Mouse (Mus musculus): Measurements from ENCODE around the gene Tppp. TPM values are rescaled to one million over a fixed set of nuclear protein-coding genes. Genes with fewer than 3 reads are reported as not detected.
"Not testable (repeated sequence)": the region's sequence is repeated elsewhere in the genome, so short reads cannot be mapped to it uniquely, and the experiment has no call there.

The Tppp gene
- total RNA-seq, 2 experiments from 2014 or later, result 20.7 to 21.3 TPM

DNA sequence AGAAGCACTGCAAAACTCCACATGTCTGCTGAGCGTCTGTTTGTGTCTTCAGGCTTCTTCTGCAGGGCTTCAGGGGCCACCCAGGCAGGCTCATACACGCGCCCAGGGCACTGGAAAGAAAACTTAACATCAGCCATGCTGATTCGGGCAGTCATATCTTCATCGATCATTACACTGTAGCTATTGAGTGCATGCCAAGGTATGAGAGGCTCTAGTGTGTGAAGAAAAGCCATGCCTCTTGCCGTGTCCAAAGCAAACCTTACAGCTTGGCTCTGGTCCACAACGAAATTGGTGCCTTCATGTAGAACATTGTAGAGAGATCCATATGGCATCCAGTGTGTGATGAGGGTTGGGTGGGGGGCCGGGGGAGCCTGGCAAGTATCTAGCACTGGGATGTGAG is 9.8 kb downstream of the Tppp start:
- intact Hi-C loops (cut with DNase I), result not testable (repeated sequence)

DNA sequence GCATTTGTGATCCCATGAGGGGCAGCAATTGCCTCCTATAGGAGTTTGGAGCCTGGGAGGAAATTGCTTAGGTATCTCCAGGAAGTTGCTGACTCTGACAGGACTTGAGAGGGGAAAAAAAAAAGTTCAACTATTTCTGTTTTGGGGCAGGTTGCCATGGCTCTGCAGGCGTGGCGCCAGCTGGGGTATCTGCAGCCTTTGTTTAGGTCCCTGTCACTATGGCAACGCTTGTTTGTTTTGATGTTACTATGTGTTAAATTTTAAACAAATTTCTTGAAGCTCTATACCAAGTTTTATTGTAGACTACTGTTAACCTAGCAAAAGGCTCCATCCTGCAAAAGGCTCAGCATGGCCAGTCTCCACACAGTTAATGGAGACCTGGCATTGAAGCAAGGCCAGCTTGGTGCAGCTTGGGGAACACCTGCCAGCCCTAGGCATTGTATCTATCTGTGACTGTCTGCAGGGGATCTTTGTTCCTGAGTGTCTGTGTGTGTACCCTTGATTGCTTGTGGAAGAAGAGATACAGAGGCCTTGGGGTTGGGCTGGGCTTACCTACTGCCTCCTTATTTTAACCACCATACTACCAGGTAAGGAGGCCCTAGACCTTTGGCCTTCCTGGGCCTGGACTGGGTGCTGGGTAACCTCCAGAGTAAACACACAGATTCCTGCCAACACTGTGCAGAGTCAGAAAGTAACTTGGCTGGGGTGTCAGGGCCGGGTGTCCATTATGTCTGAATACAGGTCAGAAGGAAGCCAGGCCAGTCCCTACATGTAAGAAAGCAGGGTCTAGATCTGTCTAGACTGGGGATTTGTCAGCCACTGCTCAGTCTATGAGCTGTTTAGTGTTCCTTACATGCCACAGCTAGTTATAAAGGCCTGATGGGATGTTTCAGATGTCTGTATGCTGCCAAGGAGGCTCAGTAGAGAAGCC is 16.2 kb downstream of the Tppp start:
- peak; percentile 43 for DNase-seq (ENCODE audit: low spot score)
- intact Hi-C loops (cut with DNase I), result loop anchor here (1.0 kb wide), 1 partner anchor 55 kb away; no protein-coding TSS in a partner anchor

More for the DNA sequence above, 9.8 kb downstream of the Tppp start:
- DNase-seq (ENCODE audit: low spot score), result not testable (repeated sequence)

DNA sequence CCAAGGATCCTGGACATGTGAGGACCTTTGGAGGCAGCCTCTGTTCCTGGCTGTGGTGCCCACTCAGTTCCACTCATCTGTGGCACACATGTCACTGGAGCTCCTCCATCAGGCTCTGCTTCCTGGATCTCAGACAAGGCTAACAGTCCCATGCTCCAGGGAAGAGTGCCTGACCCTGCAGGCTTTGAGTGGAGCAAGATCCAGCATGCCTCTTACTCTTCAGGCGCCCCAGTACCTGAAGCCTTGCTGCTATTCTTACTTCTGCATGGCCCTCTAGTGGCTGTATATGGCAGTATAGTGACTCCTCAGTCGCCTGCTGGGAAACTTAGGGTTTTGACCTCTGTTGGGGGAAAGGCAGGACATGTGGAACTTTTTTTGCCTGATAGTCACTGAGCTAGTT is 17.0 kb downstream of the Tppp start:
- intact Hi-C loops (cut with DNase I), result loop anchor here (1.0 kb wide), 1 partner anchor 56 kb away; no protein-coding TSS in a partner anchor
- no peak for DNase-seq (ENCODE audit: low spot score)

DNA sequence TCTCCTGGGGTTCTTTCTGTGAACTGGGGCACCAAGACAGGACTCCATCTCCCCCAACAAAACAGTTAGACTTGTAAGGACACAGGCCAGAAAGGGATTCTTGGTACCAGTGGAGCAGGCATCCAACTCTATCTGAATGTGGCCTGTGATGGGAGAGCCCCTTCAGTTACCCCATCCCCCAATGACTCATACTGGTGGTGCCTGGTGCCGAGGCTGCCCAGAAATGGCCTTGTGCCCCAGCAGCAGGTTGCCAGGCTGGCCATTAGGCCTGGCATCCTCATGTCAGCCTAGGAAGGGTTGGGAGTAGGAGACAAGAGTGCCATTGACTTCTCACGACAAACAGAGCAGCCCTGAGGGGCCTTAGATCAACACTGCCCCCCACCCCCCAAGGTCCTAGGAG is 18.9 kb downstream of the Tppp start:
- intact Hi-C loops (cut with DNase I), result no loop called here
- DNase-seq (ENCODE audit: low spot score), result no peak

DNA sequence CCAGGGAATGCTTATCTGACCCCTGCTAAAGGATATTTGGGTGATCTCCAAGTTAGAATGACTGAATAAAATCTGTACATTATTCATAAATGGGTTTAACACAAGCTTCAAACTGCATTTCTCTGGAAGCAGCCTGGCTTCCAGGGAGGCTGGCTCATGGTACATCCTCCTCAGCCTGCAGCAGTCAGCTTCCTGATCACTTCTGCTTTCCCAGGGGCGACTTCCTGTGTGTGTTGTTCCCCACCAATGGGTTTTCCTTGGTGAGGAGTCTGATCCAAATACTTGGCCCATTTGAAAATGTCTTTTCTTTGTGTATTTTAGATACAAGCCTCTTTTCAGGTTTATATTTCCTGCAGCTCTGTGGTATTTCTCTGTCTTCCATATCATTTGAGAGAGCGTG is 19.8 kb downstream of the Tppp start:
- DNase-seq (ENCODE audit: low spot score), result no peak
- intact Hi-C loops (cut with DNase I), result no loop called here

DNA sequence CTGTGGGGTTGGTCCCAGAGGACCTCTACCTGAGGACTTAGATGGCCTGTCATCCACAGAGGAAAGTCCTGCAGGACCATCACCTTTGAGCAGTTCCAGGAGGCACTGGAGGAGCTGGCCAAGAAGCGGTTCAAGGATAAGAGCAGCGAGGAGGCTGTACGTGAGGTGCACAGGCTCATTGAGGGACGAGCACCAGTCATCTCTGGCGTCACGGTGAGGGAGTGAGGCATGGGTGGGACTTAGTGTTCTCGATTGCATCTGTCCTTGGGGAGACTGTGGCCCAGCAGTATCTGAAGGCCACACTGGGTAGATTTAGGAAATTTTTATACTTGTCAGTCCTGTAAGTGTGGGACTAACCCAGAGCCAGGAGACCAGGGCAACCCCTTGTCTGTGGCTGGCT is 21.5 kb downstream of the Tppp start:
- DNase-seq (ENCODE audit: low spot score), result no peak
- intact Hi-C loops (cut with DNase I), result no loop called here

DNA sequence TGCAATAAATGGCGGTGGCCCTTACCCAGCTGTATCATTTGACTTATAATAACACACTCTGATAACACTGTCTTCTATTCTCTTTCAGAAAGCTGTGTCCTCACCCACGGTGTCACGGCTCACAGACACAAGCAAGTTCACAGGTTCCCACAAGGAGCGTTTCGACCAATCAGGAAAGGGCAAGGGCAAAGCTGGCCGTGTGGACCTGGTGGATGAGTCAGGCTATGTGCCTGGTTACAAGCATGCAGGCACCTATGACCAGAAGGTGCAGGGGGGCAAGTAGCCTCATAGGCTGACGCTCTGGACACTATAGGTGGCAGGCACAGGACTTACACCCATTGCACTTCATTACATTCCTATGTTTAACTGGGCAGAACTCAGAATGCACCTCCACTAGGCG is 21.9 kb downstream of the Tppp start:
- DNase-seq (ENCODE audit: low spot score), result no peak
- intact Hi-C loops (cut with DNase I), result no loop called here

DNA sequence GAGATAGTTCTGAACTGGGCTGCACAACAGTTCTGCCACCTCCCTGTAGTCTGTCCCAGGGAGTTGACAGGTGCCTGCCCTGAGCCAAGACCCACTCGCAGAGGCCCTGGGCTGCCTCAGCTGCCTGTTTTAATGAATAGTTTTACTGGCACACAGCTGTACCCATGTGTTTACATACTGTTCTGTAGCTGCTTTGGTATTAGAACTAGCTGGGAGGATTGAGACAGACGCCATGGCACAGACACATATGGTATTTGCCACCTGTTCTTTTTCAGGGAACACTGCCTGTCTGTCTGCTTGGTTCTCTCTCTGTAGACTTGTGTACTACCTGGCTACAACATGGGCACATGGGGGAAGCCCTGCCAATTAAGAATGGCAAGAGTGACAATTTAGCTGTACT is 25.5 kb downstream of the Tppp start:
- intact Hi-C loops (cut with DNase I), result no loop called here
- DNase-seq (ENCODE audit: low spot score), result no peak

DNA sequence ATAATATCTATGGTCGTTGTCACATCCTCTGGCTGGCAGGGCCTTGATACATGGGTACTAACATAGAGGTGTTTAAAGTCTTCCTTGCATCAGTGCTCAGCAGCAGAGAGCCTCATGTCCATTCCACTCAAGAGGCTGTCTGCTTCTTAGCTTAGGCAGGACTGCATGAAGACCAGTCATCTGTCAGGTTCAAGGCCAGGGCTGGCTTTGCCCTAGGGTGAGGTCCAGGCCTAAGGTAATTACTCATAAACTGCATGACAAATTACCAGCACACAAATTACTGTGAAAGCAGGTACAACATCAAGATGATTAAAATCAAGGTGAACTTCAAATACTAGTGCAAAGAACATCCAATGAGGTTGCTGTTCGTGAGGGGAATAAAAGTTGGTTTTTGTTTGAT is 26.6 kb downstream of the Tppp start:
- intact Hi-C loops (cut with DNase I), result no loop called here

DNA sequence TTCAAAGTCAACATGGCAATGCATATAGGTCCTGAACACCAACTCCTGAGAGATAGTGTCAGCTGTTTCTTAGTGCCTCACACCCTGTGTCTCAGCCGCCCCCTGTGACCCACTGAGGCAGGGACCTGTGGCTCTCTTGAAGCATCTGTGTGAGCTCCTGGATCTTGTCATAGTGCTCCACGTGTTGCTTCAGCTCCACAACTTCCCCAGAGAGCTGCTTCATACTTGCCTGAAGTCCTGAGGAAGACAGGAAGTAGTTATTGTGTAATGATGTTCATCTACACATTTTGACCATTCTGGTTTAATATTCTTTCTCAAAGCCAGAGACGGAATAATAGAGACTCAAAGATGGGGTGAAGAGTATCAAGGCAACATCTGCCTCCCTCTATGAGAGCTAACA is 30.7 kb downstream of the Tppp start:
- intact Hi-C loops (cut with DNase I), result no loop called here
- no peak for DNase-seq (ENCODE audit: low spot score)

More for the DNA sequence above, 26.6 kb downstream of the Tppp start:
- no peak for DNase-seq (ENCODE audit: low spot score)

DNA sequence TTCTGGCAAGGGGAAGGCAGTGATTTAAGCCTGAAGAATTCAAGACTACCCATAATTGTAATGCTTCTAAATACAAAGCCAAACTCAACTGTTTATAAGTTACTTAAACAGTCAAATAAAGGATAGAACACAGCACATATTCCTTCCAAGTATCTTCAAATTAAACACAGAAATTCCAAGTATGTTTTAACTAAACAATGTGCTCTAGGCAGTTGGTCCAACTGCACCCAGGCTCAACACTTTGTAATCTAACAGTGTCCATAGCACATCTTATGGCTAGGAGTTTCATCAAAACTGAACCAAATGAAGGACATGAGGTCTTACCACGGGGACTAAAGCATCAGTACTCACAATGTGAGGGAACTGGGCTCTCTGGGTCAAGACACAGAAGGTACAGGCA is 47.0 kb downstream of the Tppp start:
- no peak for DNase-seq (ENCODE audit: low spot score)
- intact Hi-C loops (cut with DNase I), result no loop called here

DNA sequence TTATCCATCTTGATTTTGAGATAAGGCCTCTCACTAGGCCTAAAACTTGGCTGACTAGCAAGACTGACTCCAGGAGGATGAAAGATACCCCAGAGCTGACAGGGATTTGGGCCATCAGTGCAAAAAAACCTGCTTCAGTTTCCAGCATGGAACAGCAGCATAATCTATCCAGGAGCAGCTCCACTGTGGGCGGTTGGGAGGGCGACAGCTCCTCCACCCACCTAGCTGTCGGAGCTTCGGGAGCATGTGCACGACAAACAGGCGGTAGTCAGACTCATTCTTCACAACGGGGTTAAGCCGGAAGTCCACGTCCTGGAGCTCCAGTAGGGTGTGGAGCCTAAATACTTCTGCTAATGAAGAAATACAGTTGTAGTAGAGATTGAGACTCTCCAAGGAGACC is 48.9 kb downstream of the Tppp start:
- intact Hi-C loops (cut with DNase I), result no loop called here
- no peak for DNase-seq (ENCODE audit: low spot score)

DNA sequence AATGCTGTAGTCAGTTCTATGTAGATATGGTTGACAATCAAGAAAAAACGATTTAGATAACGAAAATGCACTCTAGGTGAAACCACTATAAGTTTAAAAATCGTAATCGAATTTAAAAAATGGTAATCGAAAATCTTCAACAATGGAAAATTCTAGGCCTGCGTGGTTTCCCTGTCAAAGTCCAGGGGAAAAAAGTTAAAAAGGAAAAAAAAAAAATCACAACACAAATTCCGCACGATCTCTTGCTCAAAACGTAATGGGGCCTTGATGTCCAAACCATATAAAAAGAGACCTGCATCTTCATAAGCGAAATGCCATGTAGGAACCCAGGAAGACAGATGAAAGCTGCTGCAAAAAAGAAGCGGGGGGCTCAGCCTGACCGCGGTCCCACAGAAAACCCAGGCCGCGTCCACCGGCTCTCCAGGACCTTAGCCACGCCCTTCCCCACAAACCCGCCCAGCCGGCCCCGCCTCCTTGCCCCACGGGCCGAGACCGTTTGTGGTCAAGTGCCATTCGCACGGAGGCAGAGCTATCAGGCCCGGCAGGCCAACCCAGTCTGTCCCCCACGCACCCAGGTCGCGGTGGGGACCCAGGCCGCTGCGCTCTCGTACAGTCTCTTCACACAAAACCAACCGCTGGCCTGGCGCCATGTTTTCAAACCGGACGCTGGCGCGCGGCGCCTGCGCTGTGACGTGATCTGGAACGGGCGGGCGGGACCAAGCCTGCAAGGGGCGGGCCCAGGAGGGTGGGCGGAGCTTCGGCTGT is 52.6 kb downstream of the Tppp start, which contains the start of gene Cep72:
Cep72 (minus strand) TSS at position 687 of the 765 bp plus-strand sequence.
- intact Hi-C loops (cut with DNase I), result loop anchor here (5.0 kb wide), 1 partner anchor 54 kb away; the partner anchor contains the start of gene Tppp
- DNase-seq (ENCODE audit: low spot score), result peak; percentile 75

DNA sequence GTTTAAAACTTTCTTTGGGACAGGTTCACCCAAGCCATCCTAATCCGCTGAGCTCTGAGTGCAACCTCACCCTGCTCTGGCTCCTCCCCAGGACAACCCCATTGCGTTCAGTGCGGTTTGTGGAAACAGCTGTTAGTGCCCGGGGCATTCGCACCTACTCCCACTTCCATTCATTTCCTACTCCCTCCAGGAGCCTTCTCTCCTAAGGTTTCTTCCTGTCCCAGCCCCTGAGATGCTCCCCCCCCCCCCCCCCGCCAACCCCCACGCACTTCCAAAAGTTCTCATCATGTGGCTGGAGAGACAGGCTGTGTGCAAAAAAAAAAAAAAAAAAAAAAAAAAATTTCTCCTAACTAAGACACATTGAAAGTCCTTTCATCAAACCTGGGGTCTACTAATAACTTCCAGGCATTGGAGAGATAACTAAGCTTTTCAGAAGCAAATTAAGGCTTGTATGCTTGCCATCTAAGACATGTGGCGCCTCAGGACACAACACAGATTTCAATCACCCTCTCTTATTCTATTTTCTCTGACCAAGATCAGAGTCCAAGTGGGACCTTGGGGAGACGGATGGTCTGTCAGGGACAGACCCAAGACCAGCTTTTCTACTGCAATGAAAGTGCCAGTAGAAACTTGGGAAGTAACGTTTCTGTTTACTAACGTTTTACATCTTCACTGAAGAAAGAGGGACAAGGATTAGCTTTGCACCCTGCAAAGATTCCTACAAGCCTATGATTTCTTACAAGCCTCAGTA is 53.3 kb downstream of the Tppp start:
- no peak for DNase-seq (ENCODE audit: low spot score)
- intact Hi-C loops (cut with DNase I), result loop anchor here (5.0 kb wide), 1 partner anchor 55 kb away; the partner anchor contains the start of gene Tppp

DNA sequence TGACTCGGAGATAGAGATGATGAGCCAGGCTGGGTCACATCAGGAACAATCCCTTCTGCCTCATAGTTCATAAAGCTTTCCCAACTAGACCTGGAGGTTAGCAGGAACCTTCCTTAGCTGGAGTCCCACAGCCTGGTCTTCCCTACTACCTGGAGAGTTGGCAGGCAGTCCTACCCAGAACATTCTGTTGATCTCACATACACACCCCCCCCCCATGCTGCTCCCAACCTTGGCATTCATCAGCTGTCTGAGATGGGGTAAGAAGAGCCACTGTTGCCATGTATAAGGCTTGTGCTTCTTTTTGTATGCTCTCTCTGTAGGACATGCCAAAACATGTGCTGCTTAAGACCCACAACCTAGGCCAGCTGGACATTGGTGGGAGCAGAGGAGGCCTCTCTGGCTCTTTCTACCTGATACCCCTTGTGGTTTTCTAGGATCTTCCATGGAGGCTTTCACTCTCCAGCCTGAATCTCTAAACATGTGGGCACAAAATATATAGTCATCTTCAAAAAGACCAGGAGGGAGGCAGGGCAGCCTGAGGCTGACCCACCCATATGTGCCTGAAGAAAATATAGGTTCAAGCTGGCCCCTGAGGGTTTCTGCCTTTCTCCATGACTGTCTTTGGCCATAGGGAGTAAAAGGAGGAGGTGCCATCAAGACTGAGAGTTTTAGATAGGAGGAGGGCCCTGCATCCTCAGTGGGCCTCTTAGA is 54.3 kb downstream of the Tppp start:
- intact Hi-C loops (cut with DNase I), result loop anchor here (5.0 kb wide), 1 partner anchor 56 kb away; the partner anchor contains the start of gene Tppp

DNA sequence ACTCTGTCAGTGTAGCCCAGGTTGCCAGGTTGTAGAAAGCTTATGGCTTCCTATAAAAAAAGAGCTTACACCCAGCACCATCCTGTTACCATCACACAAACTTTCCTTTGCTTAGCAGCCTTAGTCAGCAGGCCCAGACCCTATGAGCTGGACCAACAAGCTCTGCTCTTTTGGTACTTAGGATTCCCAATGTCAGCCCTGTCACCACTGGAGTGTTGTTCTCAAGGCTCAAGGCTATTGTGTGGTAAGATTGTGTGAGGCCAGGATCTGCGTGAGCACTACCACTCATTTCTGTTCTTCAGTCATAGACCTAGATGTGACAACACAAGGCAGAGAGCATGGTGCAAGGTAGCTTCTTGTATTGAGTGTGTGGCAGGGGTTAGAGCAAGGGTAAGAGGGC is 57.4 kb downstream of the Tppp start:
- no peak for DNase-seq (ENCODE audit: low spot score)
- intact Hi-C loops (cut with DNase I), result no loop called here

More for the DNA sequence above, 54.3 kb downstream of the Tppp start:
- no peak for DNase-seq (ENCODE audit: low spot score)

DNA sequence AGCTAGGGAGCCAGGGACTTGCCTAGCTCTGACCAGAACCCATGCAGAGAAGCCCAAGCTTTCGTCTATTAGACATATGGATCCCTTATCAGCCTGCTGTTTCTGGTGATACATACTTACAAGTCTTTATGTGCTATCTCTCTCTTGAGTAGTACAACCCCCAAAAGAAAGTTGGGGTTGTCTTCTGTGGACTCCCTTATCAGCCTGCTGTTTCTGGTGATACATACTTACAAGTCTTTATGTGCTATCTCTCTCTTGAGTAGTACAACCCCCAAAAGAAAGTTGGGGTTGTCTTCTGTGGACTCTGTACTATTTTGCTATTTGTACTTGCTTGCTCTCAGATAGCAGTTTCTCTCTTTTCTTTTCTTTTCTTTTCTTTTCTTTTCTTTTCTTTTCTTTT is 62.0 kb downstream of the Tppp start:
- DNase-seq (ENCODE audit: low spot score); intact Hi-C loops (cut with DNase I): not testable (repeated sequence)

DNA sequence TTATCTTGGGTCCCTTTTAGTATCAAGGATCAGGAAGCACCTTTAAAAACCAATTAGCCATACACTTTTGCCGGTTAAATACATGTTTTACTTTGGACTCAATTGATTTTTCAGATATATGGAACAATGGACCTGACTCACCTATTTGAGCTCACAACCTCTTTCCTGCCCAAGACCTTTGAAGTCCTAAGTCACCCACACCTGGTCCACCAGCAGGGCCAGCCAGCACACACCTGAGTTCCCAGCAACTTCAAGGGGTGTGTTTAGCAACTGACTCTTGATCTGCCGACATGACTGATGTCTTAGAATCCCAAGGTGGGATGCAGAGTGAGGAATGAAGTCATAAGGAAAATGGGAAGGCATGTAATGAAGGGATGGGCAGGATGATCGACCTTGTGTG is 62.5 kb downstream of the Tppp start:
- intact Hi-C loops (cut with DNase I), result no loop called here
- no peak for DNase-seq (ENCODE audit: low spot score)

DNA sequence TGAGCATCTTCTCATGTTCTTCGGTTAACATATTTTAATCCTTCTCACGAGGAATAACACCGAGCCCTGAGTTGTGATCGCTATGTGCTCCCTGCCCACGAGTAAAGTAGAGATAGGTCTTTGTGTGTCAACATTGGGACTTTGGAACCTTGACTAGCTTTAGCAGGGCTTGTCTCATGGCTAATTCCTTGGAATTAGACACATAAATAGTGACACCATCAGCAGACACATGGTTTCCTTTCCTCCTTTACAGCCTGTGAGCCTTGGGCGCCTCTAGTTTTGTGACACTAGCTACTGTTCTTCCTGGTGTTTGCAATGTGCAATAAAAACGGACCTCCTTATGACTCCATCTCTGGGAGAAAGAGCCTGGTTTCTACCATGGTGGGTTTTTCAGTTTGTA is 64.2 kb downstream of the Tppp start:
- DNase-seq (ENCODE audit: low spot score), result no peak
- intact Hi-C loops (cut with DNase I), result no loop called here

Data from heart, postnatal 25 days (tissue).